Mouse (Mus musculus) right cerebral cortex, postnatal 10 days (tissue): ENCODE measurements at regions not wholly inside any gene's neighbourhood (a gene's known extent, or its start where the extent isn't known, plus 50 kb on each side); places are given as distances from the start of the nearest gene placed in this dataset.

Experiments
- DNase-seq, 2 experiments: peaks; one replicate each; pipeline ENCODE4 v3.0.0; 2021; ENCODE audit warnings: low spot score in 2 of 2

- DNase-seq = no peak
These were observed 64.0 kb downstream of the Slitrk5 start for GRCm38 (mm10) chr14:111738943-111739342.

GRCm38 (mm10) chr14:111763616-111764015 is 88.7 kb downstream of the Slitrk5 start:
- DNase-seq = peak in 1 of 2 experiments; percentile 28

GRCm38 (mm10) chr14:111778152-111778551 is 103.3 kb downstream of the Slitrk5 start:
- no peak for DNase-seq

- no peak for DNase-seq
These were observed 133.1 kb downstream of the Slitrk5 start for GRCm38 (mm10) chr14:111808025-111808424.

DNA sequence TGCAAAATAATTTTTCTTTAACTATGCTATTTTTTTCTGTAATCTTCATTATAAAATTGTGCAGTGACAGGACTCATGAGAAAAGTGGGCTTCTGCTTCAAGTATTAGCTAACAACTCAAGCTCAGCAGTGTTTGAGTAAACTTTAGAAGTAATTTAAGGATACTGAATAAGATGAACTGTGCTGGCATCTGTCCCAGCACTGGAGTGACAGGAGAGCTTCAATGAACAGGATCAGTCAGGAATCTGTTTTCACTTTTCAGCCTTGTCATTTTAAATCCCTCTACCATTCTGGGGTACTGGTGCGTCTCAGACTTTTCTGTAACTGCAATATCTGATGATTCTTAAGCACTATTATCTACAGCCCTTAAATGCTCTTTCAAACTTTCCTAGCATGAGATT is 135.0 kb downstream of the Slitrk5 start:
- DNase-seq = peak; percentile 21 to 26

DNA sequence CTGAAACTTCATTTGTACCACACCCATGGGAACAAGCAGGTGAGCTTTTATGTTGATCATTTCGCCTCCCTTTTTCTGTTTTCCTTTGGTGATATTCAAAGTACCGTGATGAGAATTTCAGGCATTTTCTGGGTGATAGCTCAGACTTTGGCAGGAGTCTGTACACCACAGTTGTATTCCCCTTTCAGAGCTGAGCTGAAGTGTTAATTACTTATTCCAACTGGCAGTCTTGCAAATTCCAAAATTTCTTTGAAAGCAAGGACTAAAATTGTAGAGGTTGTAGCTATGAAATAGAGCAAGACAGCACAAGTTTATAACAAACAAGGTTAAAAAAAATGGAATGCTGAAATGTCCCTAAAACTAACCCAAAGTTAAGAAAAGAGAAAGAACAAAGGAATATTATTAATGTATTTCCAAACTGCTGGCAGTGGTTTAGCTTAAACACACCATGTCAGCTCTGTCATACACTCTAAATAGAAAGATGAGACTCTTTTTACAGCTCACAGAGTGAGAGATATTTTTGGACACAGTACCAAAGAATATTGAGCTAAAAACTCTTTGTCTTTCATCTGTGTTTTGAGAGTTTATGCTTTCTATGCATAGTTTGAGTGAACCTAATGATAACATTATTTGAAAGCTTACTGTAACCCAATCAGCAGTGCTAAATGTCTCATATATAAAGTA is 147.3 kb downstream of the Slitrk5 start:
- DNase-seq = peak in 1 of 2 experiments; percentile 28
